Mouse (Mus musculus) hindbrain, embryonic 13.5 days (tissue): ENCODE measurements at regions not wholly inside any gene's neighbourhood (a gene's known extent, or its start where the extent isn't known, plus 50 kb on each side); places are given as distances from the start of the nearest gene placed in this dataset.

Experiments
- ATAC-seq: fragments of 200-750 bp; cut with Nextera tagmentation; 2 replicates; pipeline ENCODE4 v1.8.0; 2017; ENCODE audit warnings: moderate TSS enrichment; ENCODE audit not compliant: low FRiP score
- H3K27ac ChIP-seq: fragments of 300-500 bp; sonication (generic); 2 replicates; pipeline ENCODE4 v1.5.1; 2015; ENCODE audit warnings: inconsistent platforms, mild to moderate bottlenecking, moderate library complexity
- H3K27me3 ChIP-seq: fragments of 300-500 bp; sonication (generic); 2 replicates; pipeline ENCODE4 v1.6.1; 2015; ENCODE audit warnings: mild to moderate bottlenecking, inconsistent platforms
- H3K36me3 ChIP-seq: fragments of 300-500 bp; sonication (generic); 2 replicates; pipeline ENCODE4 v1.6.1; 2015; ENCODE audit warnings: mild to moderate bottlenecking, inconsistent platforms
- H3K4me1 ChIP-seq: fragments of 300-500 bp; sonication (generic); replicated peaks from 2 replicates; pipeline ENCODE4 v1.6.1; 2015; ENCODE audit warnings: inconsistent platforms
- H3K4me2 ChIP-seq: fragments of 300-500 bp; sonication (generic); 2 replicates; pipeline ENCODE4 v1.6.1; 2015; ENCODE audit warnings: inconsistent platforms, mild to moderate bottlenecking, moderate library complexity
- H3K4me3 ChIP-seq: fragments of 300-500 bp; sonication (generic); 2 replicates; pipeline ENCODE4 v1.5.1; 2015; ENCODE audit warnings: mild to moderate bottlenecking, inconsistent platforms
- H3K9ac ChIP-seq: fragments of 300-500 bp; sonication (generic); 2 replicates; pipeline ENCODE4 v1.6.1; 2015; ENCODE audit warnings: mild to moderate bottlenecking, inconsistent platforms
- H3K9me3 ChIP-seq: fragments of 300-500 bp; sonication (generic); 2 replicates; pipeline ENCODE4 v1.6.1; 2016; ENCODE audit warnings: inconsistent platforms
- WGBS: fragments of 180-500 bp; shearing (Covaris S2); methylation state at CpG from one replicate; pipeline ENCODE4 v1.1.7; 2015; 5-methylcytosine and 5-hydroxymethylcytosine counted together

- no peak for ATAC-seq
- Histone ChIP-seq H3K9me3 (no peaks in the 10 kb centered on the region), H3K36me3 (no peaks in the 10 kb centered on the region), H3K4me2 (no peak overlapping the region), H3K4me3 (no peak overlapping the region), H3K27me3 (0 out of 2 replicates have a peak, but pooled peaks cover 3% of the 10 kb centered on the region), H3K4me1 (0 out of 2 replicates have a peak, but pooled peaks cover 14% of the 10 kb centered on the region), H3K27ac (no peak overlapping the region), H3K9ac (no peak overlapping the region)
- WGBS = 64% methylated on average over 9 of the region's 9 CpGs
These were observed 104.3 kb upstream of the Prickle1 start for GRCm38 (mm10) chr15:93699971-93700370.

GRCm38 (mm10) chr15:93698182-93698822 lies 102.6 kb upstream of the Prickle1 start:
- H3K4me1 ChIP-seq = 0 out of 2 replicates have a peak, but pooled peaks cover 14% of the 10 kb centered on the region
- no peak overlapping the region for H3K4me2 ChIP-seq
- no peak for ATAC-seq
- H3K27ac ChIP-seq = no peak overlapping the region
- no peaks in the 10 kb centered on the region for H3K36me3 ChIP-seq
- no peak overlapping the region for H3K9ac ChIP-seq
- no peaks in the 10 kb centered on the region for H3K9me3 ChIP-seq
- 0 out of 2 replicates have a peak, but pooled peaks cover 3% of the 10 kb centered on the region for H3K27me3 ChIP-seq
- H3K4me3 ChIP-seq = no peak overlapping the region
- WGBS = 36% methylated on average over 10 of the region's 10 CpGs

DNA sequence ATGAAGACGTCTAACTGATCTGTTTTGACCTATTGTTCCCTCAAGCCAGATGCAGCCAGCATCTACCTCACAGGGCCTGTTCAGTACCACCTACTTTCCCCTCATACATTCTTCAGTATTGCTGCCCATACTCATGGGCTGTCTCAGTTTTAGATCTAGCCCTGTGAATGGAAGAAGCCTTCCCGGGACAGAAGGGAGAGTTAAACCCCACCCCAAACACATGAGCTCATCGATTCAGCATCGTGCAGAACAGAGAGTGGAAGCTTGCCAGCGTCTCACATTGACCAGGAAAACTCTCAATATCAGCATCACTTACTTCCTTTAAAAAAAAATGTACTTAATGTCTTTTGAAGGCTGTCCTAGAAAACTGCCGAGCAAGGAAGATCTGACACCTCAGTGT lies 95.0 kb upstream of the Prickle1 start:
- no peaks in the 10 kb centered on the region for H3K9me3 ChIP-seq

GRCm38 (mm10) chr15:93690011-93690410 lies 94.3 kb upstream of the Prickle1 start:
- Histone ChIP-seq H3K27ac (no peak overlapping the region), H3K27me3 (no peaks in the 10 kb centered on the region), H3K36me3 (no peaks in the 10 kb centered on the region), H3K9ac (no peak overlapping the region), H3K4me2 (no peak overlapping the region), H3K9me3 (no peaks in the 10 kb centered on the region), H3K4me3 (no peak overlapping the region), H3K4me1 (no peaks in the 10 kb centered on the region)
- no peak for ATAC-seq
- WGBS = 91% methylated on average over 10 of the region's 10 CpGs

More for the DNA sequence above, 95.0 kb upstream of the Prickle1 start:
- no peak for ATAC-seq
- Histone ChIP-seq H3K4me1 (no peaks in the 10 kb centered on the region), H3K36me3 (no peaks in the 10 kb centered on the region), H3K4me3 (no peak overlapping the region), H3K27ac (no peak overlapping the region), H3K27me3 (no peaks in the 10 kb centered on the region), H3K4me2 (no peak overlapping the region), H3K9ac (no peak overlapping the region)
- 82% methylated on average over 6 of the region's 6 CpGs for WGBS

- Histone ChIP-seq H3K4me3 (no peak overlapping the region), H3K36me3 (no peaks in the 10 kb centered on the region), H3K27ac (no peak overlapping the region), H3K4me2 (no peak overlapping the region), H3K9me3 (no peaks in the 10 kb centered on the region), H3K4me1 (no peaks in the 10 kb centered on the region), H3K27me3 (no peaks in the 10 kb centered on the region), H3K9ac (no peak overlapping the region)
- WGBS = 51% methylated on average over 9 of the region's 9 CpGs
- ATAC-seq = no peak
These were observed 90.7 kb upstream of the Prickle1 start for GRCm38 (mm10) chr15:93686385-93686784.

DNA sequence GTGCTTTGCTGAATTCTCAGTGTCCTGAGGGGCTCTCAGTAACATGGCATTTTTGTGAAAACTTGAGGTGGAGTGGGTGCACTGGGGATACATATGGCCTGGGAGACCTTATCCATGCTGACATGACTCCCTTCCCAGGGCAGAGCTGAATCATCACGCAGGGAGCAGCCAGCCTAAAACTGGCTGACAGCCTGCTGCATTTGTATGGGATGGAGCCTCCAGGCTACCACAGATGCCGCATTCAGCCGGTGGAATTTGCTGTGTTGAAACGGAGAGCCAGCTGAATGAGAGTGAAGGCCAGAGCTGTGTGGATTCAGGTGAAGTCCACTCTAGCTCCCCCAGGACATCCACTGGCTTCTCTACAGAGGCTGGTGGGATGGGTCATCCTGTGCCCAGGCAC lies 85.9 kb upstream of the Prickle1 start:
- Histone ChIP-seq H3K27ac (no peak overlapping the region), H3K4me3 (no peak overlapping the region), H3K27me3 (no peaks in the 10 kb centered on the region), H3K4me2 (no peak overlapping the region), H3K36me3 (no peaks in the 10 kb centered on the region), H3K4me1 (no peaks in the 10 kb centered on the region), H3K9me3 (no peaks in the 10 kb centered on the region), H3K9ac (no peak overlapping the region)
- 83% methylated on average over 4 of the region's 4 CpGs for WGBS
- ATAC-seq = no peak

- no peaks in the 10 kb centered on the region for H3K36me3 ChIP-seq
- no peak overlapping the region for H3K4me2 ChIP-seq
- H3K4me3 ChIP-seq = no peak overlapping the region
- no peak overlapping the region for H3K9ac ChIP-seq
- H3K27ac ChIP-seq = no peak overlapping the region
- H3K4me1 ChIP-seq = no peaks in the 10 kb centered on the region
- 98% methylated on average over 6 of the region's 6 CpGs for WGBS
- H3K27me3 ChIP-seq = no peaks in the 10 kb centered on the region
- H3K9me3 ChIP-seq = no peaks in the 10 kb centered on the region
- no peak for ATAC-seq
These were observed 79.9 kb upstream of the Prickle1 start for GRCm38 (mm10) chr15:93675624-93676023.

DNA sequence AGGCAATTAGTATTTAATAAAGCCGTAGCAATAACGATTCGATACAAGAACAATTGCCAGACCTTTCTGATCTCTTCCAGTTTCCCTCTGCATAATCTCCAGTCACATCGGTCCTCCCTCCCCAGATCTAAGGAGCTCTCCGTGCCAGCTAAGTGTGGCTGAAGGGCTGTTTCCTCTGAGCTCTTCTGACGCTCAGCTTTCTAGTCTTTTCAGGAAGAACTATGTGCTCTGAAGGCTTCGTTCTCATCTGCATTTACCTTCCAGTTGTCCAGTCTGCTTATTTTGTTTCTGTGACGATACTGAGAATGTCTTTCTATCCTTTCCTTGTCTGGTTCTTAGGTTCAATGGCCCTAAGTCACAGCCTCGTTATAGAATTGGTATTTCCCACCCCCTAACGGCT lies 78.3 kb upstream of the Prickle1 start:
- H3K27me3 ChIP-seq = no peaks in the 10 kb centered on the region
- H3K27ac ChIP-seq = no peak overlapping the region
- H3K9ac ChIP-seq = no peak overlapping the region
- no peak for ATAC-seq
- no peaks in the 10 kb centered on the region for H3K36me3 ChIP-seq
- no peak overlapping the region for H3K4me2 ChIP-seq
- H3K9me3 ChIP-seq = no peaks in the 10 kb centered on the region
- WGBS = 68% methylated on average over 10 of the region's 10 CpGs
- H3K4me3 ChIP-seq = no peak overlapping the region
- H3K4me1 ChIP-seq = no peaks in the 10 kb centered on the region

GRCm38 (mm10) chr15:93663876-93664275 lies 68.2 kb upstream of the Prickle1 start:
- Histone ChIP-seq H3K4me1 (no peaks in the 10 kb centered on the region), H3K4me3 (no peak overlapping the region), H3K9me3 (no peaks in the 10 kb centered on the region), H3K27ac (no peak overlapping the region), H3K4me2 (no peak overlapping the region), H3K36me3 (no peaks in the 10 kb centered on the region), H3K9ac (no peak overlapping the region), H3K27me3 (no peaks in the 10 kb centered on the region)
- no peak for ATAC-seq
- 57% methylated on average over 5 of the region's 5 CpGs for WGBS

DNA sequence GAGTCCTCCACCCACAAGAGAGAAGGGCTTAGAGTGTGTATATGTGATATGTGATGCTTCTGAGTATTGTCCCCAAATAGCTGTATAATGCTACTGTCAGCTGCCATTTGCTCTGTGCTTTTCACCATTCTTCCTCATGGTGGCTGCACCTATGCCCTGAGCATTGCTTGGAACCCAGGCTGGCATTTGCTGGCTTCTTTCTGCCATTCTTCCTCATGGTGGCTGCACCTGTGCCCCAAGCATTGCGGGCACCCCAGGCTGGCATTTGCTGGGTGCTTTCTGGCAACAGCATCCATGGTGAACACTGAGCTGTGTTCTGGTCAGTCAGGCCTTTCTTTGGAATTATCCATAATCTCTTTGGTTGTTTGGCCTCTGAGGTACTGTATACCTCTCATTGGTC lies 66.9 kb upstream of the Prickle1 start:
- Histone ChIP-seq H3K27ac (no peak overlapping the region), H3K27me3 (no peaks in the 10 kb centered on the region), H3K9ac (no peak overlapping the region), H3K4me3 (no peak overlapping the region), H3K9me3 (no peaks in the 10 kb centered on the region), H3K4me2 (no peak overlapping the region), H3K4me1 (no peaks in the 10 kb centered on the region), H3K36me3 (no peaks in the 10 kb centered on the region)
- 100% methylated on average over 1 of the region's 1 CpGs for whole genome bisulfite sequencing
- ATAC-seq = no peak

- Histone ChIP-seq H3K9me3 (no peaks in the 10 kb centered on the region), H3K4me2 (no peak overlapping the region), H3K27ac (no peak overlapping the region), H3K36me3 (no peaks in the 10 kb centered on the region), H3K4me1 (no peaks in the 10 kb centered on the region), H3K9ac (no peak overlapping the region), H3K4me3 (no peak overlapping the region), H3K27me3 (no peaks in the 10 kb centered on the region)
- no peak for ATAC-seq
- 100% methylated on average over 2 of the region's 2 CpGs for WGBS
These were observed 66.1 kb upstream of the Prickle1 start for GRCm38 (mm10) chr15:93661801-93662200.

- no peak overlapping the region for H3K4me3 ChIP-seq
- H3K9me3 ChIP-seq = no peaks in the 10 kb centered on the region
- H3K9ac ChIP-seq = no peak overlapping the region
- WGBS = 84% methylated on average over 14 of the region's 14 CpGs
- no peak overlapping the region for H3K4me2 ChIP-seq
- no peak overlapping the region for H3K27ac ChIP-seq
- no peaks in the 10 kb centered on the region for H3K4me1 ChIP-seq
- ATAC-seq = no peak
- no peaks in the 10 kb centered on the region for H3K27me3 ChIP-seq
- H3K36me3 ChIP-seq = no peaks in the 10 kb centered on the region
These were observed 65.4 kb upstream of the Prickle1 start for GRCm38 (mm10) chr15:93660952-93661648.

DNA sequence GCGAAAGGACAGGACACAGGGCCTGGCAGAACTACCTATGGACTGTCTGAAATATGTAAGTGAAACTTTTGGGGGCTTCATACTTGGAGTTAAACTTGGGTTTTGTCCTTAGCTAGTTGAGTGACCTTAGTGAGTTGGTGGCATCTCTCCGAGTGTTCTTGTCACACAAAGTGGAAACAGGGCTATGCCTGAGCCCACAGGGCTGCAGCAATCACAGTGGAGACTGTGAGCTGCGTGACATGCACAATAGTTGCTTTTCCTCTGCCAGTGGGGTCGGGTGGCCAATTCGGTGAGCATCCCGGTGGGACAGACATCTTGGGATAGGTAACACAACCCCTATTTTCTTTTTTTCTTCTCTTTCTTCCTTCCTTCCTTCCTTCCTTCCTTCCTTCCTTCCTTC lies 61.5 kb upstream of the Prickle1 start:
- H3K27ac ChIP-seq = no peak overlapping the region
- no peak overlapping the region for H3K4me3 ChIP-seq
- no peaks in the 10 kb centered on the region for H3K27me3 ChIP-seq
- no peak for ATAC-seq
- no peak overlapping the region for H3K9ac ChIP-seq
- no peak overlapping the region for H3K4me2 ChIP-seq
- 94% methylated on average over 6 of the region's 6 CpGs for WGBS
- H3K4me1 ChIP-seq = no peaks in the 10 kb centered on the region
- no peaks in the 10 kb centered on the region for H3K36me3 ChIP-seq
- no peaks in the 10 kb centered on the region for H3K9me3 ChIP-seq
